Mouse (Mus musculus): Measurements from ENCODE around the gene Cln6. TPM values are rescaled to one million over a fixed set of nuclear protein-coding genes. Genes with fewer than 3 reads are reported as not detected.
"Not testable (repeated sequence)": the region's sequence is repeated elsewhere in the genome, so short reads cannot be mapped to it uniquely, and the experiment has no call there.

Gene Cln6
- polyA plus RNA-seq (2015; fragmentation: Nextera tagmentation; extraction: Ambion mirVana), result 19.6 and 22.4 TPM in 2 replicates

GRCm38 (mm10) chr9:62838506-62839171 lies at the start of gene Cln6:
TSS of gene Cln6 (plus strand) at chr9:62838785.
- ATAC-seq (ENCODE audit: borderline replicate concordance, extremely low read depth, low FRiP score, low TSS enrichment), result peak; percentile 94
- H3K4me2 ChIP-seq, result peak within 1 kb of the TSS; percentile 92
- no peaks in the 10 kb centered on the region for H3K9me3 ChIP-seq
- H3K4me3 ChIP-seq, result peak within 1 kb of the TSS; percentile 86
- H3K27ac ChIP-seq, result peak within 1 kb of the TSS; percentile 93
- no peaks in the 10 kb centered on the region for H3K27me3 ChIP-seq
- peaks cover 22% of the 10 kb centered on the region for H3K4me1 ChIP-seq
- under 1% methylated on average over 48 of the region's 48 CpGs for WGBS
- H3K9ac ChIP-seq, result peak within 1 kb of the TSS; percentile 96
- no peaks in the 10 kb centered on the region for H3K36me3 ChIP-seq

- WGBS, result 86% methylated on average over 12 of the region's 12 CpGs
- H3K9ac ChIP-seq, result no peak overlapping the region
- no peak overlapping the region for H3K4me3 ChIP-seq
- H3K4me2 ChIP-seq, result no peak overlapping the region
- no peaks in the 10 kb centered on the region for H3K9me3 ChIP-seq
- no peak overlapping the region for H3K27ac ChIP-seq
- no peaks in the 10 kb centered on the region for H3K27me3 ChIP-seq
- H3K36me3 ChIP-seq, result peaks cover 9% of the 10 kb centered on the region
- no peak for ATAC-seq (ENCODE audit: borderline replicate concordance, extremely low read depth, low FRiP score, low TSS enrichment)
- no peaks in the 10 kb centered on the region for H3K4me1 ChIP-seq
Measured at GRCm38 (mm10) chr9:62789856-62790255, 48.7 kb upstream of the Cln6 start.

- not testable (repeated sequence) for H3K4me3 ChIP-seq; H3K27me3 ChIP-seq; H3K4me2 ChIP-seq; H3K27ac ChIP-seq; H3K4me1 ChIP-seq; ATAC-seq (ENCODE audit: borderline replicate concordance, extremely low read depth, low FRiP score, low TSS enrichment); H3K9me3 ChIP-seq; H3K9ac ChIP-seq
- WGBS, result 80% methylated on average over 2 of the region's 2 CpGs
- H3K36me3 ChIP-seq, result peaks cover 34% of the 10 kb centered on the region
Measured at GRCm38 (mm10) chr9:62799218-62799617, 39.4 kb upstream of the Cln6 start.

GRCm38 (mm10) chr9:62810095-62810494 lies 28.5 kb upstream of the Cln6 start:
- H3K36me3 ChIP-seq, result no peaks in the 10 kb centered on the region
- no peaks in the 10 kb centered on the region for H3K27me3 ChIP-seq
- peaks cover 30% of the 10 kb centered on the region for H3K4me1 ChIP-seq
- H3K4me3 ChIP-seq, result peak overlapping the region; percentile 100
- no peaks in the 10 kb centered on the region for H3K9me3 ChIP-seq
- H3K27ac ChIP-seq, result no peak overlapping the region
- peak overlapping the region; percentile 99 for H3K9ac ChIP-seq
- H3K4me2 ChIP-seq, result peak overlapping the region; percentile 85
- 10% methylated on average over 8 of the region's 8 CpGs for WGBS
- no peak for ATAC-seq (ENCODE audit: borderline replicate concordance, extremely low read depth, low FRiP score, low TSS enrichment)

GRCm38 (mm10) chr9:62810543-62811515 lies 27.8 kb upstream of the Cln6 start:
- Histone ChIP-seq H3K4me3 (peak overlapping the region; percentile 100), H3K27ac (peak overlapping the region; percentile 98), H3K36me3 (no peaks in the 10 kb centered on the region), H3K4me2 (peak overlapping the region; percentile 85), H3K27me3 (no peaks in the 10 kb centered on the region), H3K9me3 (no peaks in the 10 kb centered on the region), H3K4me1 (peaks cover 30% of the 10 kb centered on the region), H3K9ac (peak overlapping the region; percentile 99)
- ATAC-seq (ENCODE audit: borderline replicate concordance, extremely low read depth, low FRiP score, low TSS enrichment), result peak; percentile 76
- under 1% methylated on average over 53 of the region's 58 CpGs for WGBS

GRCm38 (mm10) chr9:62811516-62812121 lies 27.0 kb upstream of the Cln6 start, which contains the start of gene Fem1b:
TSS of gene Fem1b (minus strand) at chr9:62811934.
- peak within 1 kb of the TSS; percentile 85 for H3K4me2 ChIP-seq
- peak within 1 kb of the TSS; percentile 100 for H3K4me3 ChIP-seq
- H3K4me1 ChIP-seq, result peaks cover 30% of the 10 kb centered on the region
- no peaks in the 10 kb centered on the region for H3K27me3 ChIP-seq
- H3K27ac ChIP-seq, result peak within 1 kb of the TSS; percentile 98
- H3K9ac ChIP-seq, result peak within 1 kb of the TSS; percentile 99
- under 1% methylated on average over 55 of the region's 68 CpGs for WGBS
- ATAC-seq (ENCODE audit: borderline replicate concordance, extremely low read depth, low FRiP score, low TSS enrichment), result peak; percentile 94
- no peaks in the 10 kb centered on the region for H3K9me3 ChIP-seq
- H3K36me3 ChIP-seq, result no peaks in the 10 kb centered on the region

GRCm38 (mm10) chr9:62812216-62813049 lies 26.2 kb upstream of the Cln6 start:
- Histone ChIP-seq H3K4me1 (peaks cover 30% of the 10 kb centered on the region), H3K4me2 (peak overlapping the region; percentile 85), H3K27me3 (no peaks in the 10 kb centered on the region), H3K9ac (peak overlapping the region; percentile 99), H3K27ac (peak overlapping the region; percentile 98), H3K9me3 (no peaks in the 10 kb centered on the region), H3K36me3 (no peaks in the 10 kb centered on the region), H3K4me3 (peak overlapping the region; percentile 100)
- ATAC-seq (ENCODE audit: borderline replicate concordance, extremely low read depth, low FRiP score, low TSS enrichment), result no peak
- WGBS, result 15% methylated on average over 14 of the region's 14 CpGs

- H3K4me3 ChIP-seq, result no peak overlapping the region
- H3K9ac ChIP-seq, result no peak overlapping the region
- WGBS, result 52% methylated on average over 2 of the region's 2 CpGs
- H3K36me3 ChIP-seq, result no peaks in the 10 kb centered on the region
- no peaks in the 10 kb centered on the region for H3K27me3 ChIP-seq
- no peak for ATAC-seq (ENCODE audit: borderline replicate concordance, extremely low read depth, low FRiP score, low TSS enrichment)
- H3K9me3 ChIP-seq, result no peaks in the 10 kb centered on the region
- H3K4me1 ChIP-seq, result peaks cover 13% of the 10 kb centered on the region; the same call in 1 of the 2 replicates
- no peak overlapping the region for H3K27ac ChIP-seq
- H3K4me2 ChIP-seq, result no peak overlapping the region
Measured at GRCm38 (mm10) chr9:62814751-62815150, 23.8 kb upstream of the Cln6 start.

- Histone ChIP-seq H3K9me3 (no peaks in the 10 kb centered on the region), H3K9ac (no peak overlapping the region), H3K4me2 (no peak overlapping the region), H3K27ac (no peak overlapping the region), H3K4me1 (peaks cover 9% of the 10 kb centered on the region; the same call in 1 of the 2 replicates), H3K27me3 (no peaks in the 10 kb centered on the region), H3K36me3 (no peaks in the 10 kb centered on the region), H3K4me3 (no peak overlapping the region)
- ATAC-seq (ENCODE audit: borderline replicate concordance, extremely low read depth, low FRiP score, low TSS enrichment), result no peak
- 66% methylated on average over 9 of the region's 9 CpGs for WGBS
Measured at GRCm38 (mm10) chr9:62816323-62817098, 22.1 kb upstream of the Cln6 start.

- ATAC-seq (ENCODE audit: borderline replicate concordance, extremely low read depth, low FRiP score, low TSS enrichment), result no peak
- H3K36me3 ChIP-seq, result no peaks in the 10 kb centered on the region
- H3K4me1 ChIP-seq, result peaks cover 6% of the 10 kb centered on the region; the same call in 1 of the 2 replicates
- no peak overlapping the region for H3K4me2 ChIP-seq
- H3K9me3 ChIP-seq, result no peaks in the 10 kb centered on the region
- no peak overlapping the region for H3K27ac ChIP-seq
- no peaks in the 10 kb centered on the region for H3K27me3 ChIP-seq
- no peak overlapping the region for H3K9ac ChIP-seq
- H3K4me3 ChIP-seq, result no peak overlapping the region
- 58% methylated on average over 12 of the region's 12 CpGs for WGBS
Measured at GRCm38 (mm10) chr9:62817099-62817571, 21.4 kb upstream of the Cln6 start.

All from lung, embryonic 15.5 days (tissue).